Mouse (Mus musculus): ENCODE data around the gene Mief1. TPM values are rescaled to one million over a fixed set of nuclear protein-coding genes. Genes with fewer than 3 reads are reported as not detected.

Mief1 gene
- polyA plus RNA-seq, 1 experiment from 2014 or later = 42.1 TPM

DNA sequence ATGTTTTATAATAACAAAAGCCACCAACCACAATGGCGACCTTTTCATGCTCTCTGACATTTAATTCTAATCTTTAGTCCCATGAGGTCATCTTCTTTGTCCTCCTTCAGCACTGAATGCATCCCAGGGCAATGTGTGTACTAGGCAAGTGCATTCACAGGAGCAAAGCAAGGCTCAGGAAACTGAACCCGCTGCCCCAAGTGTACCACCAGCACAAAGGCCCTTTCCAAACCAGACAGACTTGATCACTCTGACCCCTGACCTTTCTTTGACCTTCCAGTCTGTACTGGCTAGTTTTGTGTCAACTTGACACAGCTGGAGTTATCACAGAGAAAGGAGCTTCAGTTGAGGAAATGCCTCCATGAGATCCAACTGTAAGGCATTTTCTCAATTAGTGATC, 1.5 kb upstream of the Mief1 start:
- no peak overlapping the region for H3K27ac ChIP-seq
- peaks cover 12% of the 10 kb centered on the region; the same call in 1 of the 2 replicates for H3K4me1 ChIP-seq
- no peaks in the 10 kb centered on the region for H3K9me3 ChIP-seq
- WGBS = 48% methylated on average over 2 of the region's 2 CpGs
- H3K36me3 ChIP-seq = peaks cover 16% of the 10 kb centered on the region
- no peaks in the 10 kb centered on the region for H3K27me3 ChIP-seq
- no peak overlapping the region for H3K4me2 ChIP-seq (replicated peaks)
- no peak overlapping the region for H3K4me3 ChIP-seq
- no peak for ATAC-seq (ENCODE audit: insufficient number of reproducible peaks, insufficient read depth, low FRiP score, low TSS enrichment)
- H3K9ac ChIP-seq = no peak overlapping the region

DNA sequence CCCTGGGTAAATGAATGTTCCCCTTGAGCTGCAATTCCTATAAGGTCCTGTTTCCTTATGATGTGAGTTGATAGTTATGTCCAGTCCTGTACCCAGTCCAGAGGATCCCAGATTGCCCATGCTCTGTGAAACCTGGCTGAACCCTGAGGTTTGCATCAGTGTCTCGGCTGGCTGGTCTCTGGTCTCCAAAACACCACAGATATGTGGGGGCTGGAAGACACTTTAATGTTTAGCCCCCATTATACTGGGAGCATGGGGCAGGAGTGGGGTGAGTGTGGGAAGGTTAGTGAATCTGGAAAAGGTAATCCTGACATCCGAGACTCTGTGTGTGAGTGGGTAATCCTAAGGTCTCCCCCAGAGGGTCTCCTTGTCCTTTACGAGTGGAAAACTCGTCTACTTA, 765 bp upstream of the Mief1 start:
- no peak overlapping the region for H3K9ac ChIP-seq
- no peaks in the 10 kb centered on the region for H3K9me3 ChIP-seq
- 57% methylated on average over 4 of the region's 4 CpGs for WGBS
- H3K36me3 ChIP-seq = peaks cover 21% of the 10 kb centered on the region
- H3K4me3 ChIP-seq = no peak overlapping the region
- no peaks in the 10 kb centered on the region for H3K27me3 ChIP-seq
- ATAC-seq (ENCODE audit: insufficient number of reproducible peaks, insufficient read depth, low FRiP score, low TSS enrichment) = no peak
- peaks cover 12% of the 10 kb centered on the region; the same call in 1 of the 2 replicates for H3K4me1 ChIP-seq
- H3K4me2 ChIP-seq (replicated peaks) = peak overlapping the region; percentile 70; the same call in 1 of the 2 replicates
- peak overlapping the region; percentile 81; the same call in 1 of the 2 replicates for H3K27ac ChIP-seq

DNA sequence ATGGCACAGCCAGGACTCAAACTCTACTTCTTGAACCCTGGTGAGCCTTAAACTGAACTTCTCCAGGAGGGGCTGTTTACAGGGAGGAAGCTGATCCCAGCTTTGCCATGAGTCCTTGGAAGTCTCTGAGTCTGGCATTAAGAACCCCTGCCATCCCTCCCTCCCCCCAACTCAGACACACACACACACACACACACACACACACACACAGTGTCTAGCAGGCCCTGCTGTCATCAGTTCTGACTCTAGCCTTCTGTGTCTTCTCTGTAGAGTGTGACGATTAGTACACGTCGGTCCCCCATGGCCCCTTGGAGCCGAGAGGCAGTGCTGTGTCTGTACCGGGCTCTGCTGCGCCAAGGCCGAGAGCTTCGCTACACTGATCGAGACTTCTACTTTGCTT, 1.7 kb downstream of the Mief1 start, which contains the start of gene AC140267.1:
AC140267.1 (plus strand) TSS at position 301 of the 400 bp plus-strand sequence.
- ATAC-seq (ENCODE audit: insufficient number of reproducible peaks, insufficient read depth, low FRiP score, low TSS enrichment) = no peak
- no peaks in the 10 kb centered on the region for H3K27me3 ChIP-seq
- H3K9me3 ChIP-seq = no peaks in the 10 kb centered on the region
- H3K27ac ChIP-seq = no peak within 1 kb of the TSS
- peaks cover 12% of the 10 kb centered on the region; the same call in 1 of the 2 replicates for H3K4me1 ChIP-seq
- H3K9ac ChIP-seq = peak within 1 kb of the TSS; percentile 88
- H3K4me2 ChIP-seq (replicated peaks) = peak within 1 kb of the TSS; percentile 70
- WGBS = 95% methylated on average over 9 of the region's 9 CpGs
- peaks cover 38% of the 10 kb centered on the region for H3K36me3 ChIP-seq
- H3K4me3 ChIP-seq = peak within 1 kb of the TSS; percentile 90

DNA sequence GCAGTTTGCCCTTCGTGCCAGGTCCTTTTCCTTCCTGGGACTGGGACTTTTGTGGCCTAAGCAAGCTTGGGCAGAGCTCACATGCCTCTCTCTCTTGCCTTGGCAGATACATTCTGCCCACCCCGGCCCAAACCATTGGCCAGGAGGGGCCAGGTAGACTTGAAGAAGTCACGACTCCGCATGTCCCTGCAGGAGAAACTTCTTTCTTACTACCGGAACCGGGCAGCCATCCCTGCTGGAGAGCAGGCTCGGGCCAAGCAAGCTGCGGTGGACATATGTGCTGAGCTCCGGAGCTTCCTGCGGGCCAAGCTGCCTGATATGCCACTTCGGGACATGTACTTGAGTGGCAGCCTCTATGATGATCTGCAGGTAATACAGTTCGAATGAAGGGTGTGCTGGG, 14.3 kb downstream of the Mief1 start:
- H3K27me3 ChIP-seq = no peaks in the 10 kb centered on the region
- H3K9ac ChIP-seq = no peak overlapping the region
- H3K4me2 ChIP-seq (replicated peaks) = no peak overlapping the region
- peaks cover 61% of the 10 kb centered on the region for H3K36me3 ChIP-seq
- peaks cover 5% of the 10 kb centered on the region for H3K4me1 ChIP-seq
- 98% methylated on average over 12 of the region's 12 CpGs for WGBS
- H3K9me3 ChIP-seq = no peaks in the 10 kb centered on the region
- no peak for ATAC-seq (ENCODE audit: insufficient number of reproducible peaks, insufficient read depth, low FRiP score, low TSS enrichment)
- H3K4me3 ChIP-seq = no peak overlapping the region
- no peak overlapping the region for H3K27ac ChIP-seq

DNA sequence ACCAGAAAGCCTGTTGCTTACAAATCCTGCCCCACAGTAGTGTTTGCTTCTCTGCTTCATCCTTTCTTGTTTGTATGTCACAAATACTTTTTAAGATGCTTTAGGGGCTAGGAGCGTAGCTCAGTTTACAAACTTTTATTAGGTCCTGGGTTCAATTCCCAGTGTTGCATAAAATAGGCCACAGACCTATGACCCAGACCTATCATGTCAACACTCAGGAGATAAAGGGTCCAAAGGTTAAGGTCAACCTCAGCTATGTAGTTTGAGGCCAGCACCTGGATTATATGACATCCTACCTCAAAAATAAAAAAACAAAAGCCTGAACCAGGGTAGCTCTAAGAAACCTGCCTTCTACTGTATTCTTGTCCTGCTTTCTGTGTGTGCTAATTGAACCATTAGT, 14.8 kb downstream of the Mief1 start:
- no peak overlapping the region for H3K4me3 ChIP-seq

DNA sequence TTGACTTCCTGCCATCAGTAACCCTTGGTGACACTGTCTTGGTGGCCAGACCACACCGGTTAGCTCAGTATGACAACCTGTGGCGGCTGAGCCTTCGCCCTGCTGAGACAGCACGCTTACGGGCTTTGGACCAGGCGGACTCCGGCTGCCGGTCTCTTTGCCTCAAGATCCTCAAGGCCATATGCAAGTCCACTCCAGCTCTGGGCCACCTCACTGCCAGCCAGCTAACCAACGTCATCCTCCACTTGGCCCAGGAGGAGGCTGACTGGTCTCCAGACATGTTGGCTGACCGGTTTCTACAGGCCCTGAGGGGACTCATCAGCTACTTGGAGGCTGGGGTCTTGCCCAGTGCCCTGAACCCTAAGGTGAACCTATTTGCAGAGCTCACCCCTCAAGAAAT, 15.9 kb downstream of the Mief1 start:
- Histone ChIP-seq H3K9me3 (no peaks in the 10 kb centered on the region), H3K27ac (no peak overlapping the region), H3K27me3 (no peaks in the 10 kb centered on the region), H3K36me3 (peaks cover 55% of the 10 kb centered on the region), H3K9ac (no peak overlapping the region), H3K4me1 (peaks cover 15% of the 10 kb centered on the region), H3K4me3 (no peak overlapping the region), H3K4me2 (replicated peaks) (no peak overlapping the region)
- WGBS = 94% methylated on average over 10 of the region's 10 CpGs
- ATAC-seq (ENCODE audit: insufficient number of reproducible peaks, insufficient read depth, low FRiP score, low TSS enrichment) = no peak

More for the DNA sequence above, 14.8 kb downstream of the Mief1 start:
- H3K27ac ChIP-seq = no peak overlapping the region
- H3K27me3 ChIP-seq = no peaks in the 10 kb centered on the region
- no peak for ATAC-seq (ENCODE audit: insufficient number of reproducible peaks, insufficient read depth, low FRiP score, low TSS enrichment)
- no peak overlapping the region for H3K4me2 ChIP-seq (replicated peaks)
- no peaks in the 10 kb centered on the region for H3K9me3 ChIP-seq
- H3K4me1 ChIP-seq = peaks cover 8% of the 10 kb centered on the region
- H3K9ac ChIP-seq = no peak overlapping the region
- peaks cover 58% of the 10 kb centered on the region for H3K36me3 ChIP-seq
- WGBS = 95% methylated on average over 1 of the region's 1 CpGs

DNA sequence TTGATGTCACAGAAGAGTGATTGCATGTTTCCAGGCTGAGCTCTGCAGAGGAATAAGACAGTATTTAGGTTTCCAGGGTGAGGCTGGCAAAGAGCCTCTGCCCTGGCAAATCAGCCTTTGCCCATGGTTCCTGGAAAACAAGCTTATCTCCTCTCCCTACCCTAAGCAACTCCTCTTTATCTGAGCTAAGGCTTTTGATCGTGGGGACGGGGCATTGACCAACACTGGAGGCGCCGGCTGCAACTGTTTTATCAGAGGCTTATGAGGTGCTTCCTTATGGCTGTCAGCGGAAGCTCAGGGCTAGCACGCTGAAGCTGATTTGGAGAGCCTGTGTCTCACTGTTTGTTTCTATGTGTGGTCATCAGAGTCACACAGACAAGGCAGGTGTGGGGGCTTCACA, 16.8 kb downstream of the Mief1 start:
- H3K27me3 ChIP-seq = no peaks in the 10 kb centered on the region
- no peak overlapping the region for H3K27ac ChIP-seq
- peaks cover 54% of the 10 kb centered on the region for H3K36me3 ChIP-seq
- ATAC-seq (ENCODE audit: insufficient number of reproducible peaks, insufficient read depth, low FRiP score, low TSS enrichment) = no peak
- H3K4me1 ChIP-seq = peaks cover 15% of the 10 kb centered on the region
- no peak overlapping the region for H3K4me2 ChIP-seq (replicated peaks)
- no peak overlapping the region for H3K9ac ChIP-seq
- WGBS = 95% methylated on average over 6 of the region's 6 CpGs
- no peaks in the 10 kb centered on the region for H3K9me3 ChIP-seq
- no peak overlapping the region for H3K4me3 ChIP-seq

DNA sequence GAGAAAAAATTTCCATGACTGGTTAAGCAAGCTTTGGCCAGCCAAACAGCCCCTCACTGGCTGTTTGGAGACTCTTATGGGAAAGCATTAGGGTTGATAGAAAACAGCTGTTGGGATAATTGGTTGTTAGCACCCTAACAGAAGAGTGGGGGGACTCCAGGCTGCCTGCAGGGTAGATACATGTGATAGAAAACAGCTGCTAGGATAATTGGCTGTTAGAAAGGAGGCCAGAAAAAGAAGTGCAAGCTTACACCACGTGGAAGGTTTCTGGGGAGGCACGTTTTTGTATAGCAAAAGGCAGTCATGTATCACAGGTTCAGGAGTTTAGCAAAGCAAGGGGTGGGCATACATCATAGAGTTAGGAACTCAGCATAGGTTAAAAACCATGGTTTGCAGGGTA, 19.7 kb downstream of the Mief1 start:
- WGBS = 11% methylated on average over 2 of the region's 2 CpGs
- Histone ChIP-seq H3K36me3 (peaks cover 52% of the 10 kb centered on the region), H3K4me2 (replicated peaks) (peak overlapping the region; percentile 84; the same call in 1 of the 2 replicates), H3K9ac (no peak overlapping the region), H3K9me3 (no peaks in the 10 kb centered on the region), H3K4me1 (peaks cover 36% of the 10 kb centered on the region), H3K27ac (peak overlapping the region; percentile 99), H3K27me3 (no peaks in the 10 kb centered on the region), H3K4me3 (no peak overlapping the region)
- ATAC-seq (ENCODE audit: insufficient number of reproducible peaks, insufficient read depth, low FRiP score, low TSS enrichment) = no peak

DNA sequence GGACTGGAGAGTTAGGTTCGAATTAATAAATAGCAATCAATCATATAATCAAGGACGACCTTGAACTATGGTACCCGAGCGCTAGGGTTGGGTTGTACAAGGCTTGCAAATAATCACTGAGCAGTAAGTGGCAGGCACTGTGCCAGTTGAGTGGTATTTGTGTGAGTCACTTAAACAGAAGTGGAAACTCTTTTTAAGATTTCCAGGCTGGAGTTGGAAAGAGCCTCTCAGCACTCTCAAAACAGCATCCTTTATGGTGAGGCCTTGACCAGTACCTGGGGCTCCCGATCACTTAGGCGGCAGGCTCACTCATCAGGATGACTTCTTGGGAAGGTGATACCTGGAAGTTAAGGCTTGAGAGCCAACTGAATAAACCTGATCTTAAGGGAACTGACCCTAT, 20.4 kb downstream of the Mief1 start:
- WGBS = 50% methylated on average over 6 of the region's 6 CpGs
- no peaks in the 10 kb centered on the region for H3K27me3 ChIP-seq

DNA sequence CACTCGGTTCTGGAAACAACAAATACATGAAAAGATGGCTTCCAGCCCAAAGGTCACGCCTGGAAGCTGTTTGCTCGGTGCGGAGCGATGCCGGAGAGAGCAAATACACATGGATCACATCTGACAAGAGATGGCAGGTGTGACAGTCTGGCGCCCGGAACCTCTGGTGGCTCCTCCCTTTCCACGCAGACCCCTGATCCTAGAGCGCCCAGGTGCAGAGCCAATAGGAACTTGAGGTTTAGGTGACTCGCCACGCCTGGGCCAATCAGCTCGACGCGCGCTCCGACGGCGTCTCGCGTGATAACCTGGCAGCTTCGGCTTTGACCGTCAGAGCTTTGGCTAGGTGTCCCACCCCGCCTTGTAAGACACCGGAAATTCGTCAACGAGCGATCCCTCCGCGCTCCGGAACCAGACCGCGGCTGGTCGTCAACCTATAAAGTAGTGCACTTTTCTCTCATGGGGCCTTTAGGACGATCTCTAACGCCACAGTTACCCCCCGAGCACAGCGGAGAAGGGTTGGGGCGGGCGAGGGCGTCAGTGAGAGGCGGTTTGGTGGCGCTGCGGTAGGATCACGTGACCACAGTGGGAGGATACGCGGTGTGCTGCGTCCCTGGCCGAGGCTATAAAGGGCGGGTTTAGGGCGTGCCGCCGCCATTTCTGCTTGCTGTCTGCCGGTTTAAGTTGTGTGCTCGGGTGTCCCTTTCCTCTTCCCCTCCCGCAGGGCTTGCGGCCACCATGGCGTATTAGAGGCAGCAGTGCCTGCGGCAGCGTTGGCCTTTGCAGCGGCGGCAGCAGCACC, 21.2 kb downstream of the Mief1 start, which contains the start of gene Atf4:
Atf4 (plus strand) TSS at position 338 of the 799 bp plus-strand sequence.
- Histone ChIP-seq H3K27me3 (no peaks in the 10 kb centered on the region), H3K4me3 (peak within 1 kb of the TSS; percentile 99), H3K9me3 (no peaks in the 10 kb centered on the region), H3K4me1 (peaks cover 38% of the 10 kb centered on the region), H3K9ac (peak within 1 kb of the TSS; percentile 100), H3K36me3 (peaks cover 50% of the 10 kb centered on the region), H3K27ac (peak within 1 kb of the TSS; percentile 99), H3K4me2 (replicated peaks) (peak within 1 kb of the TSS; percentile 88)
- ATAC-seq (ENCODE audit: insufficient number of reproducible peaks, insufficient read depth, low FRiP score, low TSS enrichment) = peak; percentile 95
- WGBS = under 1% methylated on average over 62 of the region's 62 CpGs

More for the DNA sequence above, 20.4 kb downstream of the Mief1 start:
- Histone ChIP-seq H3K27ac (peak overlapping the region; percentile 99), H3K9ac (peak overlapping the region; percentile 72), H3K4me2 (replicated peaks) (peak overlapping the region; percentile 84), H3K36me3 (peaks cover 50% of the 10 kb centered on the region), H3K4me3 (peak overlapping the region; percentile 99), H3K9me3 (no peaks in the 10 kb centered on the region), H3K4me1 (peaks cover 38% of the 10 kb centered on the region)
- ATAC-seq (ENCODE audit: insufficient number of reproducible peaks, insufficient read depth, low FRiP score, low TSS enrichment) = no peak

DNA sequence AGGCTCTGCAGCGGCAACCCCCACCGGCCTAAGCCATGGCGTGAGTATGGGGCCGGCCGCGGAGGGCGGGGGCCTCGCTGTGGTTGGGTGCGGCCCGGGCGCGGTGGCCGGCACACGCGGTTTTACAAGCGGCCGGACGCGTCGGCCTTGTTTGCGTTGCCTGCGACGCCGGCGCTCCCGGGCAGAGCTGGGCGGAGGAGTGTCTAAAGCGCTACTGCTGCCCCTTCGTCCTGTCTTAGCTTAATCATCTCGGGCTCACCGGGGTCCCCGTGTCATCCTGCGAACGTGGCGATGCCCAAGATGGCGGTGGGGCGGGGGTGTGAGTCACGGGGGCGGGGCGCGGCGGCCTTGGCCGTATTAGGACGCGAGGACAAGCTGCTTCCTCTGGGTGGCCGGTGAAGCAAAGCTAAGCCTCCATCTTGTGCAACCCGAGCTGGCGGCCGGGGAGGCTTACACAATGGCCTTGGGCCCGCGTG, 21.9 kb downstream of the Mief1 start:
- peaks cover 38% of the 10 kb centered on the region for H3K4me1 ChIP-seq
- no peaks in the 10 kb centered on the region for H3K9me3 ChIP-seq
- no peaks in the 10 kb centered on the region for H3K27me3 ChIP-seq
- H3K9ac ChIP-seq = peak overlapping the region; percentile 100
- under 1% methylated on average over 51 of the region's 51 CpGs for WGBS
- H3K4me3 ChIP-seq = peak overlapping the region; percentile 99
- ATAC-seq (ENCODE audit: insufficient number of reproducible peaks, insufficient read depth, low FRiP score, low TSS enrichment) = peak; percentile 5
- peak overlapping the region; percentile 88 for H3K4me2 ChIP-seq (replicated peaks)
- H3K36me3 ChIP-seq = peaks cover 49% of the 10 kb centered on the region
- H3K27ac ChIP-seq = peak overlapping the region; percentile 99

DNA sequence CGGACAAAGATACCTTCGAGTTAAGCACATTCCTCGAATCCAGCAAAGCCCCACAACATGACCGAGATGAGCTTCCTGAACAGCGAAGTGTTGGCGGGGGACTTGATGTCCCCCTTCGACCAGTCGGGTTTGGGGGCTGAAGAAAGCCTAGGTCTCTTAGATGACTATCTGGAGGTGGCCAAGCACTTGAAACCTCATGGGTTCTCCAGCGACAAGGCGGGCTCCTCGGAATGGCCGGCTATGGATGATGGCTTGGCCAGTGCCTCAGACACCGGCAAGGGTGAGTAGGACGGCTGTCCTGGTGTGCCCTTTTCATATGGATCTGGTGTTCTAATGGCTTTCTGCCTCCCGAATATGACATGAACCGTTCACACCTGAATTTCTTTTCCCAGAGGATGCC, 22.4 kb downstream of the Mief1 start:
- WGBS = 14% methylated on average over 16 of the region's 16 CpGs
- Histone ChIP-seq H3K36me3 (peaks cover 46% of the 10 kb centered on the region), H3K4me2 (replicated peaks) (peak overlapping the region; percentile 88)

More for the DNA sequence above, 22.4 kb downstream of the Mief1 start:
- peaks cover 38% of the 10 kb centered on the region for H3K4me1 ChIP-seq
- no peaks in the 10 kb centered on the region for H3K9me3 ChIP-seq
- H3K9ac ChIP-seq = peak overlapping the region; percentile 100
- no peak for ATAC-seq (ENCODE audit: insufficient number of reproducible peaks, insufficient read depth, low FRiP score, low TSS enrichment)
- peak overlapping the region; percentile 99 for H3K4me3 ChIP-seq
- H3K27me3 ChIP-seq = no peaks in the 10 kb centered on the region
- peak overlapping the region; percentile 99 for H3K27ac ChIP-seq
